Mouse (Mus musculus) cortical plate, adult 2 months (tissue): ENCODE results near the gene Rab31.

Experiments
- CTCF ChIP-seq: fragments of 200-500 bp; IDR thresholded peaks from 2 replicates; pipeline ENCODE4 v1.5.1; 2011; ENCODE audit warnings: mild to moderate bottlenecking, control low read depth, low read length; ENCODE audit not compliant: insufficient read depth; ENCODE audit errors: extremely low read depth
- POLR2A ChIP-seq: fragments of 200-500 bp; IDR thresholded peaks from 2 replicates; pipeline ENCODE4 v1.6.1; 2011; ENCODE audit warnings: mild to moderate bottlenecking, low read length, control low read depth; ENCODE audit not compliant: insufficient read depth; ENCODE audit errors: extremely low read depth

DNA sequence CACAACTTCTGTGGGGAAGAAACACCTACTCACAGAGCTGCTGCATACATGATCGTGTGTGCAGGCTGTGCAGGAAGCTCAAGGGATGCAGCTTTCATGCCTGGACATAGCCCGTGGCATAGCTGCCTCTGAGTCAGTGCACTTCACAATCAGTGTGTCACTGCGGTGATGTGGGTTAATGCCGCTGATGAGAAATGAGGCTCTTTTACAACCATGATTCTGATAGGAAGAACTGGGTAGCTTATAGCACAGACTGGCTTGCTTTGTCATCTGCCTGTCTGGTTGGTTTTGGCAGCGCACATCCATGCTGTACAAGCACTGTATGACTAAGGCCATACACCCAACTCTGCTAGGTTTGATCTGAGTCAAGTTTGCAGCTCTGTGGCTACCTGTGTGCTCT is 52.7 kb downstream of the Rab31 start:
- no peak for TF ChIP-seq CTCF
- TF ChIP-seq POLR2A: no peak
